Mouse (Mus musculus) lung, embryonic 14.5 days (tissue): ENCODE measurements around the gene Ms4a15. TPM values are rescaled to one million over a fixed set of nuclear protein-coding genes. Genes with fewer than 3 reads are reported as not detected.

Source experiments
- ATAC-seq: fragments of 200-750 bp; cut with Nextera tagmentation; 2 replicates; pipeline ENCODE4 v1.8.0; 2017; ENCODE audit warnings: mild to moderate bottlenecking, moderate TSS enrichment, moderate library complexity; ENCODE audit not compliant: insufficient read depth
- DNase-seq: peaks from one replicate; pipeline ENCODE4 v3.0.0-alpha.2; 2015
- H3K27ac ChIP-seq: fragments of 300-500 bp; sonication (generic); 2 replicates; pipeline ENCODE4 v1.5.1; 2014; ENCODE audit warnings: low read depth, mild to moderate bottlenecking, moderate library complexity
- H3K27me3 ChIP-seq: fragments of 300-500 bp; sonication (generic); 2 replicates; pipeline ENCODE4 v1.6.1; 2014; ENCODE audit warnings: low read length, control low read depth; ENCODE audit not compliant: insufficient read depth
- H3K36me3 ChIP-seq: fragments of 300-500 bp; sonication (generic); 2 replicates; pipeline ENCODE4 v1.6.1; 2014; ENCODE audit warnings: control low read depth; ENCODE audit not compliant: insufficient read depth
- H3K4me1 ChIP-seq: fragments of 300-500 bp; sonication (generic); 2 replicates; pipeline ENCODE4 v1.6.1; 2014; ENCODE audit warnings: antibody characterized with exemption, control low read depth; ENCODE audit not compliant: insufficient read depth
- H3K4me2 ChIP-seq: fragments of 300-500 bp; sonication (generic); 2 replicates; pipeline ENCODE4 v1.6.1; 2014; ENCODE audit warnings: mild to moderate bottlenecking
- H3K4me3 ChIP-seq: fragments of 300-500 bp; sonication (generic); 2 replicates; pipeline ENCODE4 v1.5.1; 2014; ENCODE audit warnings: low read depth, low read length
- H3K9ac ChIP-seq: fragments of 300-500 bp; sonication (generic); 2 replicates; pipeline ENCODE4 v1.6.1; 2014
- H3K9me3 ChIP-seq: fragments of 300-500 bp; sonication (generic); 2 replicates; pipeline ENCODE4 v1.6.1; 2016; ENCODE audit warnings: low read depth, low read length, control low read depth
- CTCF ChIP-seq: IDR thresholded peaks from 2 replicates; pipeline ENCODE4 v1.5.1; 2016; ENCODE audit warnings: antibody characterized with exemption, low read depth
- WGBS: fragments of 180-500 bp; shearing (Covaris S2); extraction: QIAGEN DNeasy Blood & Tissue Kit; methylation state at CpG from one replicate; pipeline ENCODE4 v1.1.7; 2014; 5-methylcytosine and 5-hydroxymethylcytosine counted together
- polyA plus RNA-seq: library from polyadenylated mRNA; unstranded; fragments of >200 nt; fragmentation: Nextera tagmentation; extraction: Ambion mirVana; gene quantifications from 2 replicates; pipeline ENCODE4 v1.2.1, GENCODE M21; 2014

Ms4a15 gene
- polyA plus RNA-seq, 1 experiment from 2014 or later, result not detected

GRCm38 (mm10) chr19:10976318-10976717 is 16.7 kb downstream of the Ms4a15 start:
- 38% methylated on average over 4 of the region's 4 CpGs for WGBS
- peak; percentile 27 for DNase-seq
- Histone ChIP-seq H3K9ac (no peak overlapping the region), H3K9me3 (no peaks in the 10 kb centered on the region; the same call in 1 of the 2 replicates), H3K4me1 (0 out of 2 replicates have a peak, but pooled peaks cover 9% of the 10 kb centered on the region), H3K4me3 (no peak overlapping the region), H3K27me3 (no peaks in the 10 kb centered on the region), H3K36me3 (no peaks in the 10 kb centered on the region), H3K27ac (no peak overlapping the region), H3K4me2 (no peak overlapping the region)
- TF ChIP-seq CTCF, result peak; percentile 46
- no peak for ATAC-seq

GRCm38 (mm10) chr19:10975187-10975586 is 17.9 kb downstream of the Ms4a15 start:
- no peaks in the 10 kb centered on the region; the same call in 1 of the 2 replicates for H3K9me3 ChIP-seq
- no peak for TF ChIP-seq CTCF
- 78% methylated on average over 2 of the region's 2 CpGs for WGBS
- no peak overlapping the region for H3K27ac ChIP-seq
- DNase-seq (no peak), ATAC-seq (no peak)
- no peaks in the 10 kb centered on the region for H3K36me3 ChIP-seq
- no peak overlapping the region for H3K9ac ChIP-seq
- H3K27me3 ChIP-seq, result no peaks in the 10 kb centered on the region
- H3K4me2 ChIP-seq, result no peak overlapping the region
- H3K4me3 ChIP-seq, result no peak overlapping the region
- H3K4me1 ChIP-seq, result 0 out of 2 replicates have a peak, but pooled peaks cover 9% of the 10 kb centered on the region

- Histone ChIP-seq H3K36me3 (no peaks in the 10 kb centered on the region), H3K27me3 (no peaks in the 10 kb centered on the region), H3K4me1 (0 out of 2 replicates have a peak, but pooled peaks cover 9% of the 10 kb centered on the region), H3K27ac (no peak within 1 kb of the TSS), H3K9ac (no peak within 1 kb of the TSS), H3K4me3 (no peak within 1 kb of the TSS), H3K9me3 (no peaks in the 10 kb centered on the region; the same call in 1 of the 2 replicates), H3K4me2 (no peak within 1 kb of the TSS)
- DNase-seq (peak; percentile 46), ATAC-seq (peak; percentile 44; the same call in 1 of the 2 replicates)
- WGBS, result 18% methylated on average over 4 of the region's 4 CpGs
- TF ChIP-seq CTCF, result no peak
These were observed 18.7 kb downstream of the Ms4a15 start, which contains the start of gene Ms4a10 for GRCm38 (mm10) chr19:10974238-10974865. Gene Ms4a10, minus strand, starts transcription at chr19:10974670.

- no peak for DNase-seq
- H3K9ac ChIP-seq, result no peak overlapping the region
- no peak for TF ChIP-seq CTCF
- H3K27ac ChIP-seq, result no peak overlapping the region
- ATAC-seq, result no peak
- no peak overlapping the region for H3K4me3 ChIP-seq
- 0 out of 2 replicates have a peak, but pooled peaks cover 9% of the 10 kb centered on the region for H3K4me1 ChIP-seq
- no peak overlapping the region for H3K4me2 ChIP-seq
- H3K9me3 ChIP-seq, result no peaks in the 10 kb centered on the region; the same call in 1 of the 2 replicates
- H3K36me3 ChIP-seq, result no peaks in the 10 kb centered on the region
- WGBS, result 44% methylated on average over 2 of the region's 2 CpGs
- no peaks in the 10 kb centered on the region for H3K27me3 ChIP-seq
These were observed 19.9 kb downstream of the Ms4a15 start for GRCm38 (mm10) chr19:10973187-10973586.

- Histone ChIP-seq H3K27ac (no peak overlapping the region), H3K4me3 (no peak overlapping the region), H3K9me3 (no peaks in the 10 kb centered on the region; the same call in 1 of the 2 replicates), H3K36me3 (no peaks in the 10 kb centered on the region), H3K4me2 (no peak overlapping the region), H3K9ac (no peak overlapping the region), H3K27me3 (no peaks in the 10 kb centered on the region), H3K4me1 (0 out of 2 replicates have a peak, but pooled peaks cover 9% of the 10 kb centered on the region)
- 62% methylated on average over 3 of the region's 3 CpGs for whole genome bisulfite sequencing
- no peak for TF ChIP-seq CTCF
- ATAC-seq (no peak), DNase-seq (no peak)
These were observed 20.4 kb downstream of the Ms4a15 start for GRCm38 (mm10) chr19:10972660-10973059.

- DNase-seq, result no peak
- 43% methylated on average over 3 of the region's 3 CpGs for WGBS
- no peak overlapping the region for H3K4me2 ChIP-seq
- H3K27me3 ChIP-seq, result no peaks in the 10 kb centered on the region
- H3K27ac ChIP-seq, result no peak overlapping the region
- H3K4me1 ChIP-seq, result 0 out of 2 replicates have a peak, but pooled peaks cover 9% of the 10 kb centered on the region
- no peaks in the 10 kb centered on the region; the same call in 1 of the 2 replicates for H3K9me3 ChIP-seq
- H3K9ac ChIP-seq, result no peak overlapping the region
- no peak for TF ChIP-seq CTCF
- H3K36me3 ChIP-seq, result no peaks in the 10 kb centered on the region
- H3K4me3 ChIP-seq, result no peak overlapping the region
- no peak for ATAC-seq
These were observed 22.6 kb downstream of the Ms4a15 start for GRCm38 (mm10) chr19:10970457-10970856.

- no peak overlapping the region for H3K4me3 ChIP-seq
- 86% methylated on average over 7 of the region's 7 CpGs for WGBS
- DNase-seq, result no peak
- no peak overlapping the region for H3K9ac ChIP-seq
- no peak for ATAC-seq
- no peak for TF ChIP-seq CTCF
- H3K36me3 ChIP-seq, result no peaks in the 10 kb centered on the region
- no peak overlapping the region for H3K4me2 ChIP-seq
- no peaks in the 10 kb centered on the region for H3K4me1 ChIP-seq
- no peaks in the 10 kb centered on the region for H3K27me3 ChIP-seq
- H3K9me3 ChIP-seq, result no peaks in the 10 kb centered on the region; the same call in 1 of the 2 replicates
- no peak overlapping the region for H3K27ac ChIP-seq
These were observed 24.5 kb downstream of the Ms4a15 start for GRCm38 (mm10) chr19:10968578-10968977.
